ENCODE assay signal across 20 mouse cellular contexts in genomic region chr8:25421478-25421877, GRCm38 (mm10).
DNase-seq lines count a peak whose midpoint lies in the region; ATAC-seq and TF ChIP-seq lines count a peak whose summit lies in the region.
"Had no signal": no experiment of that assay in that cellular context is flagged by ENCODE, and none has a peak within 500 bp of the region (broad histone marks: within the 10 kb centered on the region; RNA-seq: fewer than 3 reads in every experiment).

No protein-coding gene starts in this region.

- no peaks in the 10 kb centered on the region for H3K36me3 ChIP-seq in limb, embryonic 10.5 days
- no peaks in the 10 kb centered on the region for H3K36me3 ChIP-seq in midbrain, embryonic 15.5 days (replicated peaks)
- H3K36me3 ChIP-seq: G1E; heart, embryonic 12.5 days; hindbrain, embryonic 10.5 days; hindbrain, embryonic 15.5 days had no signal

- peaks cover 11% of the 10 kb centered on the region for H3K4me1 ChIP-seq in cerebellum, adult 2 months (ENCODE audit: control insufficient read depth, insufficient read depth, low read length)
- H3K4me1 ChIP-seq in limb, embryonic 10.5 days: peaks cover 10% of the 10 kb centered on the region; the same call in 1 of the 2 replicates
- H3K4me1 ChIP-seq in midbrain, embryonic 15.5 days: no peaks in the 10 kb centered on the region
- H3K4me1 ChIP-seq: forebrain, embryonic 13.5 days; heart, embryonic 12.5 days; hindbrain, embryonic 15.5 days had no signal

- peak; percentile 35; the same call in 1 of the 2 replicates for TF ChIP-seq POLR2A in cerebellum, adult 2 months (IDR thresholded peaks at IDR 0.05; ENCODE audit: borderline replicate concordance, insufficient read depth, low read length)

- no peaks in the 10 kb centered on the region for H3K27me3 ChIP-seq in cerebellum, adult 2 months (ENCODE audit: control insufficient read depth, insufficient read depth, low read length)
- no peaks in the 10 kb centered on the region for H3K27me3 ChIP-seq in limb, embryonic 10.5 days (ENCODE audit: low read depth, poor library complexity, severe bottlenecking)
- H3K27me3 ChIP-seq in midbrain, embryonic 15.5 days (replicated peaks): no peaks in the 10 kb centered on the region
- H3K27me3 ChIP-seq: forebrain, embryonic 13.5 days; heart, embryonic 12.5 days; hindbrain, embryonic 15.5 days had no signal

- H3K9ac ChIP-seq in midbrain, embryonic 15.5 days: no peak overlapping the region
- H3K9ac ChIP-seq: forebrain, embryonic 13.5 days; heart, embryonic 12.5 days; hindbrain, embryonic 15.5 days had no signal

- no peak for DNase-seq in cerebellum, postnatal 4 days (ENCODE audit: low spot score in 2 of 2)
- peak; percentile 98 for DNase-seq in brain, adult 2 months (ENCODE audit: low read depth, low spot score)
- peak; percentile 93 to 98 for DNase-seq in cerebellum, adult 2 months
- DNase-seq in cerebellum, postnatal 10 days: peak; percentile 84
- no peak for DNase-seq in limb, embryonic 10.5 days (ENCODE audit: low spot score)
- DNase-seq in kidney, adult 8-10 months: no peak
- DNase-seq: adrenal gland, postnatal 10 days; B cell, adult 2 months; gastrocnemius, adult 2 months; gastrocnemius, postnatal 25 days had no signal

- H3K4me2 ChIP-seq in midbrain, embryonic 15.5 days: no peak overlapping the region
- H3K4me2 ChIP-seq: forebrain, embryonic 13.5 days; heart, embryonic 12.5 days; hindbrain, embryonic 15.5 days had no signal

- TF ChIP-seq CTCF in cerebellum, adult 2 months (IDR thresholded peaks at IDR 0.05; ENCODE audit: borderline replicate concordance, insufficient read depth, low read depth, low read length): no peak

- no peaks in the 10 kb centered on the region for H3K9me3 ChIP-seq in limb, embryonic 10.5 days (replicated peaks)
- no peaks in the 10 kb centered on the region for H3K9me3 ChIP-seq in midbrain, embryonic 15.5 days
- H3K9me3 ChIP-seq: forebrain, embryonic 13.5 days; G1E; heart, embryonic 12.5 days; hindbrain, embryonic 10.5 days; hindbrain, embryonic 15.5 days had no signal

- no peak overlapping the region for H3K4me3 ChIP-seq in cerebellum, adult 2 months (replicated peaks; ENCODE audit: insufficient read depth, low read depth, low read length)
- no peak overlapping the region for H3K4me3 ChIP-seq in limb, embryonic 10.5 days
- H3K4me3 ChIP-seq in midbrain, embryonic 15.5 days: no peak overlapping the region
- H3K4me3 ChIP-seq: forebrain, embryonic 13.5 days; gastrocnemius, adult 2 months; heart, embryonic 12.5 days; hindbrain, embryonic 10.5 days; hindbrain, embryonic 15.5 days had no signal

- 14% methylated on average over 6 of the region's 6 CpGs for WGBS in cerebellum, adult 2 months
- WGBS in limb, embryonic 10.5 days: 91% methylated on average over 6 of the region's 6 CpGs
- 90% methylated on average over 6 of the region's 6 CpGs for WGBS in midbrain, embryonic 15.5 days

- peak overlapping the region; percentile 89 for H3K27ac ChIP-seq in cerebellum, adult 2 months (ENCODE audit: insufficient read depth, low read length)
- H3K27ac ChIP-seq in limb, embryonic 10.5 days: no peak overlapping the region
- H3K27ac ChIP-seq in midbrain, embryonic 15.5 days: no peak overlapping the region
- H3K27ac ChIP-seq: forebrain, embryonic 13.5 days; gastrocnemius, adult 2 months; hindbrain, embryonic 10.5 days; hindbrain, embryonic 15.5 days had no signal

- peak; percentile 92 for ATAC-seq in cerebellum, adult (ENCODE audit: insufficient number of reproducible peaks, low FRiP score, low TSS enrichment)
- no peak for ATAC-seq in midbrain, embryonic 15.5 days (replicated peaks)
- ATAC-seq: CD4-positive, CD25-positive, alpha-beta regulatory T cell, adult 4 months; forebrain, embryonic 13.5 days; inflammation-experienced regulatory T-cells, adult 6 months; intestine, postnatal 0 days had no signal

Comparison
In these comparisons a context has a peak if more than half of its experiments do, and no peak if none do; other contexts are left out.
1. DNase-seq: peak in brain, adult 2 months (single experiment), cerebellum, adult 2 months (2 of 2) and cerebellum, postnatal 10 days (2 of 2); none in cerebellum, postnatal 4 days (0 of 2), limb, embryonic 10.5 days (single experiment) and kidney, adult 8-10 months (0 of 2).